Mouse (Mus musculus) forelimb bud, embryonic 11.5 days (tissue): Measurements from ENCODE around the gene Rara.
"Not testable (repeated sequence)": the region's sequence is repeated elsewhere in the genome, so short reads cannot be mapped to it uniquely, and the experiment has no call there.

Experiments
- DNase-seq: peaks from one replicate; pipeline ENCODE4 v3.0.0-alpha.2; 2012; ENCODE audit warnings: low read depth, low spot score

Gene Rara

DNA sequence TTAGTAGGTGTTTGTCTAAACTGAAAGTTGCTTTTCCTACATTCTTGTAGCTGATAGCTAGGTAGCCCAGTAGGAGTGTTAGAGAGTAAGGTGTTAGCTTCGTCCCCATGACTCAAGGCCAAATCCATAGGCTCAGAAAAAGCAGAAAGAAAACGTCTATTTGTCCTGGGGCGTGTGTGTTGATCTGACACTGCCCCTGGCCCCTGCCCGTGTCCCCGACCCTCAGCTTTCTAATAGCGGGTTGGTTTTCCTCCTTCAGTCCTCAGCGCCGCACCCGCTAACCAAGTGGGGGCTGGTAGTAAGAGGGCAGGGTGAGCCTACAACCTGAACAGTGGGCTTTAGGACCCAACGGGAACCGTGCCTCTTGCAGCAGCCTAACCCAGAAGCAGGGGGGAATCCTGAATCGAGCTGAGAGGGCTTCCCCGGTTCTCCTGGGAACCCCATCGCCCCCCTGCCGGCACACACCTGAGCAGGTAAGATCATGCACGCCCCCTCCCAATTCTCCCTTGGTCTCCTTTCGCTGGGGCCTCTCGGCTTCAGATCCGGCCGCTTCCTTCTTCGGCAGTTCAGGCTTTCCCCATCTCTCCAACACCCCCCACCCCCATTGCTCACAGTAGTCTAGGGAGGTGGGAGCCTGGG is at the start of gene Rara:
Rara (plus strand) TSS at position 381 of the 639 bp plus-strand sequence.
- DNase-seq, result no peak

DNA sequence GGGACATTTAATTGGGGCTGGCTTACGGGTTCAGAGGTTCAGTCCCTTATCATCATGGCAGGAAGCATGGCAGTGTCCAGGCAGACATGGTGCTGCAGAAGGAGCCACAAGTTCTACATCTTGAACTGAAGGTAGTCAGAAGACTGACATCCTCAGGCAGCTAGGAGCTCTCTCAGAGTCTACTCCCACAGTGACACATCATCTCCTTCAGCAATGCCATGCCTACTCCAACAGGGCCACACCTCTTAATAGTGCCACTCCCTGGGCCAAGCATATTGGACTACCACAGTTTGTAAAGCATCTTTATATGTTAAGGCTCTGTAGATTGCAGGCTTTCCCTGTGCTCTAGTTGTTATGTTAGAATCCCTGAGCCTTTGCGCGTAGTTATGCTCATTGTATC is 39.9 kb upstream of the Rara start:
- DNase-seq, result no peak

DNA sequence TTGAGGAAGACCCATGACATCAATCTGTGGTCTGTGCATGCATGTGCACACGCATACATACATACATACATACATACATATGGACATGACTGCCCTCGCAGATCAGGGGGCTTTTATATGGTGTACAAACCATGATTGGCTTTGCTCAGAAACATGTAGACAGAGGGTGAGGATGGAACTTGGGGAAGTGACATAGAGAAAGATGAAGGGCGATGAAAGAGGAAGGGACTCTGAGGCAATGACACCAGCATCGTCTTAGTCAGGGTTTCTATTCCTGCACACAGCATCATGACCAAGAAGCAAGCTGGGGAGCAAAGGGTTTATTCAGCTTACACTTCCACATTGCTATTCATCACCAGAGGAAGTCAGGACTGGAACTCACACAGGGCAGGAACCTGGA is 38.5 kb upstream of the Rara start:
- no peak for DNase-seq

DNA sequence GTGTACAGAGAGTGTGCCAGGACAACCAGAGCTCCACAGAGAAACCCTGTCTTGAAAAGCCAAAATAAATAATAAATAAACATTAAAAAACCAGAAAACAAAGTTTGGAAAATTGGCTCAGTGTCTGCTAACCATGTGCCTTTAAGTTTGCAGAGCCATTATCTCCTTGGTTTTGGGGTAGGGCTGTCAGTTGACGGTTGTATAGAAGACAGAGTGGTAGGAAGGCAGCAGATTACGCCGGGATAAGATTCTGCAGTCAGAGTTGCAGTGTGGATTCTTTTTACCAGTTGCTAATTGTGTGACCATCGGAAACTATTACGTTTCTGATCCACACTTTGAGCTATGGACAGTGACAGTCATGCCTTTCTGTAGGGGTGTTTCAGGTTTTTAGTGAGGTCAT is 37.6 kb upstream of the Rara start:
- DNase-seq, result no peak

DNA sequence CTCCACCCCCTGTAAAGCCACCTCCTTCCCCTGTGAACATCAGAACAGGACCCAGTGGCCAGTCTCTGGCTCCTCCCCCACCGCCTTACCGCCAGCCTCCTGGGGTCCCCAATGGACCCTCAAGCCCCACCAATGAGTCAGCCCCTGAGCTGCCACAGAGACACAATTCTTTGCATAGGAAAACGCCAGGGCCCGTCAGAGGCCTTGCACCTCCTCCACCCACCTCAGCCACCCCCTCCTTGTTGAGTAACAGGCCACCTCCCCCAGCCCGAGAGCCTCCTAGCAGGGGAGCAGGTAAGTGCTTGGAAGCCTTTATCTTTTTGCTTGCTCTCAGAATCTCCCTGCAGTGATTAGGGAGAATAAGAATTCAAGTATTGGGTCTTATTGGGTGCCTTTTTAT is 35.2 kb upstream of the Rara start:
- DNase-seq, result no peak

DNA sequence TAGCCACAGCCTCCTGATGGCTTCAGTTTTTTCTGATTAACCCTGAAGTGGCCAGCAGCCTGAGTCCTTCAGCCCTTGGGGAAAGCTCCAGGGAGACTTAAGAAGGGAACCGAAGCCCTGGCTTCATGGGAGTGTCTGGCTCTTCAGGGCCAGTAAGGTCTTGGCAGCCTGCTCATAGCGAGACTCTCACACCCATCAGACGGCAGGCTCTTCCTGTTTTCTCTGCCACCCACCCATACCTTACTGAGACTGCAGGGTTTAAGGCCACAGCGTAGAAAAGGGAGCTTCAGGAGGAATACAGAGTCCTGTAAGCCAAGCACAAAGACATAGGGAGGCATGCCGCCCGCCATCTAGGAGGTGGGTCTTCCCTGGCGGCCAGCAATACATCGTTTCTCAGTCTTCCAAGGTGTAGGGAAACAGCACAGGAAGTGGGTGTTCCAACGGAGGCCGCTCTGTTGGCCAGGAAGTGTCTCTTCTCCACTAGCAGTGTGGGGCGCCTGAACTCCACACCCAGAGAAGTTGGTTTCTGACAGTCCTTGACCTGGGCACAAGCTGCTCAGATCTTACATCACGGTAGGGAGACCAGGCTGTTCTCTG is 27.0 kb upstream of the Rara start:
- DNase-seq, result no peak

DNA sequence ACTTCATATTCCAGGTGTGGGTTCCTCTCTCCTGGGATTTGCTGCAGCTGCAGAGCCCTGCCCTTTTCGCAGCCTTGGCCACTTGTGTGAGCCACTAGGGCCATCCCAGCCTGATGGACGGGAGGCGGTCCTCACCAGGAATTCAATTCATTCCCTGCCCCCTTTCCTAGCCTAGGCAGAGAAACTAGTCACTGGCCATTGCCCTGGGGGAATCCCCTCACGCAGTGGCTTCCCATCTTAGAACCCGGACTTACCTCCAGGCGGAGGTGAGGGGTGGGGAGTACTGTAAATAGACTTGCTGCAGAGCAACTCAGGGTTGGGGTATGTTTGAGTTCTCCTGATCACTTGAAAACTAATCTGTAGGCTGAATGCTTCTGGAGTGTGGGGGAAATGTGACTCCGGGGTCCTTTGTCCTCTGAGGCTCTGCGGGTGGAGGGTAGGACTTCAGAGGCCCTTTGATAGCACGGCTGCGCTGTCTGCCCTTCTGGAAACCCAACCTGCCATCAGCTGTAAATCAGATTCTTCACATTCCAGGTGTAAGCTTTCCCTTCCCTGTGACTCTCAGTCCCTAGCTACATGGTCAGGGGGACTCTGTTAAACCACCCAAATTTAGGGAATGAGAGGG is 24.9 kb upstream of the Rara start:
- DNase-seq, result no peak

DNA sequence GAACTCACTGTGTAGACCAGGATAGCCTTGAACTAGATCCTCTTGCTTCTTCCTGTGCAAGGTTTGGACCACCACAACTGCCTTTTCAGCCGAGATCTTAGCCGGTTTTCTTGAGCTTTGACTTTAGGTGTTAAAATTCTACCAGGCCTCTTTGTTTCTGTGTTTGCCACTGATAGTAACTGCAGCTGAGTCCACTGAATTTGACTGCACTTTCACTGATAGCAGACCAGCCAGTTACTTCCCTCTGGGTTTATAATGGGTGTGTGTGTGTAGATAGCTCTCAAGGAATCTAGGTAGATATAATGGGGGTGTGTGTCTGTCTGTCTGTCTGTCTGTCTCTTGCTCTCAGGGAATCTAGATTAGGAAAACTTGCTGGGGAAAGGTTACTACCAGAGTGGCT is 23.0 kb upstream of the Rara start:
- no peak for DNase-seq

DNA sequence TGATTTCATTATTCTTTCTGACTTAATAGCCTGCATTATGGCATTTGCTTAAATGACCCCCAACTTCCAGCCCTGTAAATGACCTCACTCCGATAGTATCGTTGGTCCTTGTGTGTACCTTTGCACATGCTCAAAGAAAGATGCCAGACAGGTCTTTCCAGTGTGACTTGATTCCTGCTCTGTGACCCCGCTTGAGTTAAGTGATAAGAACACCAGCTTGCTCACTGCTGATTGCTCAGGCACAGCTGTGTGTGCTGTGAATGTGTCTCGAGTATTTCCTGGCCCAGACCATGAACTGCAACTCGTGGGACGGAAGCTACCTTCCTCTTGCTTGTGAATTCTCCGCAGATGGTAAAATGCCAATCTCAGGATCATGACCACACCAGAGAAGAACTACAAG is 22.6 kb upstream of the Rara start:
- no peak for DNase-seq

DNA sequence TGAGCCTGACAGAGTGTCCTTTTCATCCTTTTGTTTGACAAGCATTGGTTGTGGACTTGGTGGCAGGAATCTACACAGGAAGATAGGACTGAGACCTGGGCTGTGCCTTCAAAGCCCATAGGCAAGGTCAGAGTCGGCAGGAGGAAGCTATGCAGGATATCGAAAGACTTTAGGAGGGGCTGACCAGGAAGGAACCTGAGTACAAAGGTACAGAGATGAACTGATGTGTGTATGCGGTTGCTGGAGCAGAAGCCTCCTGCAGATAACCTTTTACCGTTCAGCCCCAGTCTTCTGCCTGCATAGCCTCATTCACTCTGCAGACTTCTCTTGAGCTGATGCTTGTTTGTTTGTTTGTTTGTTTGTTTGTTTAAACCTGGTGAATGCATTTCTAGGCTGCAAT is 22.0 kb upstream of the Rara start:
- no peak for DNase-seq

DNA sequence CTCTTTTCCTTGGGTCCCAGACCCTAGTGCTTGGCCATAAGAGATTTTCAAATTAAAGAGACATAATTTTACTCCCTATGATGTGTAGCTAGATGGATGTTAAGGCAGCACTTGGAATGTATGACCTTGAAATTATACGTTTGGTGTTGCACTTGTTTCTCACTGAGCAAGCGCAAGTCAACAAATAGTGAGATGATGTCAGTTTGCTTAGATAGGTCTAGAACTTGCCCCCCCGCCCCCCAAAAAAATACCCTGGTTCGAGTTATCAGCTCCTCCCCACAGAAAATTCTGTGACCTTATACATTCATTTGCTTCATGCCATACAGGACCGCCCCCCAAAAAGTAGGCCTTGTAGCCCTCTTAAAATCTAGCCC is 20.6 kb upstream of the Rara start:
- DNase-seq, result no peak

DNA sequence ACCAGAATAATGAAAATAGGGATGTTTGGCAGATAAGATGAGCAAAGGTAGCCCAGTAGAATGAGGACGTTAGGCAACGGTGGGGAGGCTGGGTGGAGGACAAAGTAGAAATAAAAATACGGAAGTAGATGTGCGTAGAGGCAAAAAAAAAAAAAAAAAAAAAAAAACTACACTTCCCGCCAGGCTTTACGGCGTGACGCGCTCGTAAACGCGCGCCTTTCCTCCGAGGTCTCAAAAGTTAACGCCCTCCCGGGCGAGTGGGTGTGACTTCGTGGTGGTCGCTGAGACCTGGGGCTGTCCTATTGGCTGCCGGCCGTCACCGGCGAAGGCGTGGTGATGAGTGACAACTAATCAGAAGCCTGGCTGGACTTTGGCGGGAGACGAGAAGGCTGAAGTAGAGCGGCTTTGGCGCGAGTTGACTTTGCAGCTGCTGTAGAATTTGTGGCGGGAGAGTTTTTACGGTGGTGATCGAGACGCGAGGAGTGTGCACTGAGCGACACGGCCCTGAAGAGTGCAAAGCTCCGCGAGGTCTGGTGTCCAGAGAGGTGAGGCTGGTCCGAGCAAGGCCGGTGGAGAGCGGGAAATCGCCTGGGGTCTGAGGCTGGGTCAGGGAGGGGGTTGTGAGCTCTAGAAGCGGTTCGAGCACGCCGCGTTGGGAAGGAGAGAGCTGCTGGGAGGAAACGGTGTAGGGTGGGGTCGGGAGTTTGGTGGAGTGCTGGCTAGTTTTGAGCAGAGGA is 20.0 kb upstream of the Rara start, which contains the start of gene Cdc6:
Cdc6 (plus strand) TSS at position 365 of the 737 bp plus-strand sequence.
- DNase-seq, result peak; percentile 99

DNA sequence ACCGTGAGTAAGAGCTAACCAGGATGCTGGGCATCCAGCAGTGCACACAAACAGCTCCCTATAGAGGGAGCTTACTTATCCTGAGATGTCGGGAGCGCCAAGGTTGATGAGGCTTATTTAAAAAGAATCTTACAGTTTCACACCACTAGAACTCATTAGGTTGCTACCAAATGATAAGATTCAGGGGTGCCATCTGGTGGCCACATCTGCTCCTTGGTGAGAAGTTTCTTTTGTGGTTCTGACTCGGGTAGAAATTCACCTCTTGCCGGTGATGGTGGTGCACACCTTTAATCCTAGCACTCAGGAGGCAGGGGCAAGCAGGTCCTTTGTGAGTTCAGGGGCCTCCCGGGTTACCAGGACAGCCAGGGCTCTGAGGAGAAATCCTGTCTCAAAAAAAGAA is 18.0 kb upstream of the Rara start:
- DNase-seq, result no peak

DNA sequence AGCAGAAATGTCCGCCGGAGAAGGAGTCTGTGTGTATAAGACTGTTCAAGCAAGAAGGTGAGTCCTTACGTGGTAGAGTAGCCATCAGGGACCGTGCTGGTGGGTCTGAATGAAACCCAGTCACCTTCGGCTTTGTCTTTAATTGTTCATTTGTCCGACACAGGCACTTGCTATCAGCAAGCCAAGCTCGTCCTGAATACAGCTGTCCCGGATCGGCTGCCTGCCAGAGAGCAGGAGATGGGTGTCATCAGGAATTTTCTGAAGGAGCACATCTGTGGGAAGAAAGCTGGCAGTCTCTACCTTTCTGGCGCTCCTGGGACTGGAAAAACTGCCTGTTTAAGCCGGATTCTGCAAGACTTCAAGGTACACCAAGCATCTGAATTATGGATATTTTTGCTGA is 17.2 kb upstream of the Rara start:
- no peak for DNase-seq

DNA sequence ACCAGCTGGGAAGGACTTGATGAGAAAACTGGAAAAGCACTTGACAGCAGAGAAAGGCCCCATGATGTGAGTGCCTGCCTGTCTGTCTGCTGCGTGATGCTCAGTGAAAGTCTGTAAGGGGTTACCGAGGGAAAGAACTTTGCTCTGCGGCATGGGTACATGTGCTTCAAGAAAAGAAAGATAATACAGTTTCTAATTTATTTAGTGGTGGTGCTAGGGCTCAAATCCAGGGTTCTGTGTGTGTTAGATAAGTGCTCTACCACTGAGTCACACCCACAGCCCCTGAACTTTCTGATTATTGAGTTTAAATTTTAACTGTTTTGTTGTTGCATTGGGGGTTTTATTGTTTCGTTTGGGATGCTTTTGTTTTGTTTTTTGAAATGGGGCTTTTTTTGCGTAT is 16.1 kb upstream of the Rara start:
- no peak for DNase-seq

DNA sequence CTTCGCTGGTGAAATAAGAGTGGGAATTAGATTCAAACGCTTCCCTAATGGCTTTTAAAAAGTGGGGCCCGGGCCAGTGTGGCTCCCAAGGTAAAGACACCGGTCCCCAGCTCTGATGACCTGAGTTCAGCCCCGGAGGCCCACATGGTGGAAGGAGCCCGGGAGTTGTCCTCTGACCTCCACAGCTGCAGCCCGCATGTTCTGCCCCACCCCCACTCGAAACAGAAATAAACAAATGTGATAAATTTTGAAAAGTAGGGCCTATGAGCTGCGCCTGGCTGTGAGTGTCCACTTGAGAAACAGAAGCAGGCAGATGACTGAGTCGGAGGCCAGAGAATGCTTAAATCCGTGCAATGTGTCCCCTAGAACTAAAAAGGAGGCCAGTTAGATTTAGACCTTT is 13.4 kb upstream of the Rara start:
- DNase-seq, result no peak

DNA sequence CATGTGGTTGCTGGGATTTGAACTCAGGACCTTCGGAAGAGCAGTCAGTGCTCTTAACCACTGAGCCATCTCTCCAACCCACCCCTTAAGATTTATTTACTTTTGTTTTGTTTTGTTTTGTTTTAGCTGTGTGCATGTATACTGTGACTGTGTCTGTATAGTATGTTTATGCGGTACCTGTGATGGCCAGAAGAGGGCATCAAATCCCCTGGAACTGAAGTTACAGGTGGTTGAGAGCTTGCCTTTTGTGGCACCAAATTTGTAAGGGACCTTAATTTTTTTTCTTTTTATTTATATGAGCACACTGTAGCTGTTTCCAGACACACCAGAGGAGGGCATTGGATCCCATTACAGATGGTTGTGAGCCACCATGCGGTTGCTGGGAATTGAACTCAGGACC is 11.2 kb upstream of the Rara start:
- not testable (repeated sequence) for DNase-seq

DNA sequence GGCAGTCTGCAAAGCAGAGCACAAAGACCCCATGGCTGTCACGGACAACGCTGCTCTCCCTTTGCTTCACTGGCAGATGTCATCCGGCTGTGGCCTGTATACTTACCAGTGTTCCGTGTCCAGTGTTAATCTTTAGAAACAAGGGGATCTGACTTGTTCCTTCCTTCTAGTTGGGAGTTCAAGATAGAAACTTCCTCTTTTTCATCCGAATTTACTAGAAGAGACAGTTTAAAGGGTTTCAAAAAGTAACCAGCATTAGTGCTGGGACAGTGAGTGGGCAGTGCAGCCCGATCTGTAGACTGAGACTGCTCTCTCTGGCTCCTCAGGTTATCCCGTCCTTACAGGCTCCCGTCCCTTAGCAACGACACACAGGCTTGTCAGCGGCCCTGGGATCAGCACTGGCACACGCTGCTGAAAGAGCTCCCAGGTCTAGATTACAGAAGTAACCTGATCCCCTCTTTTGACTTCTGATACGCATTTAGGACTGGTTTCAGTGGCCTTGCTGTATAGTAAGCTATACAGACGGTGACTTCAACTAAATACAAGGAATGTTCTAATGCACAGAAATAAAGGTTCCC is 10.1 kb upstream of the Rara start:
- DNase-seq, result no peak

DNA sequence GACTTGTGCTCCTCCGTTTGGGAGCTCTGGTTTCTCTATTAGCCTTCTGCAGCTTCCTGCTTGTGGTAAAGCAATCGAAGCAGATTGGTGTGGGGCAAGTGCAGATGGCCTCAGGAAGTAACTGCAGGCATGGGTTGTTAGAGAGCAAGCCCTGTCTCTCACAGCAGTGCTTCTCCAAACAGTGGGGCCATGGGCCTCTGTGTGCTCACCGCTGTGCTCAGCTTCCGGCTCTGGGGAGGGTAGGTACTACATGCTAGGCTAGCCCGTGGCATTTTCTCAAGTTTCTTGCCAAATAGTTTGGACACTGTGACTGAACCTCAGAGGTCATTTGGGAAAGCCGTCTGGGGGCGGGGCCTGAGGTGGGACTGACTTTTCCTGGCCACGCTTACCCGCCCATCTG is 9.4 kb upstream of the Rara start:
- DNase-seq, result no peak

DNA sequence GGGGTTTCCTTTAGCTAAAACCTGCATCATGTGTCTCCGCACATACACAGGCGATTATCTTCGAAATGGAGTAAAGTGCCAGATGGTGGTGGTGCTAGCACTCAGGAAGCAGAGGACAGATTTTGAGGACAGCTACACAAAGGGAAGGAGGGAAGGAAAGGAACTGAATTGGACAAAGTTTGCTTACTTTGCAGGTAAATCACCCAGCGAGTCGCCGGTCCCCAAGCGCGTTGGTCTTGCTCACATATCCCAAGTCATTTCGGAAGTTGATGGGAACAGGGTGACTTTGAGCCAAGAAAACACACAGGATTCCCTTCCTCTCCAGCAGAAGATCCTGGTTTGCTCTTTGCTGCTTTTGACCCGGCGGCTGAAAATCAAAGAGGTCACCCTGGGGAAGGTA is 8.6 kb upstream of the Rara start:
- no peak for DNase-seq

DNA sequence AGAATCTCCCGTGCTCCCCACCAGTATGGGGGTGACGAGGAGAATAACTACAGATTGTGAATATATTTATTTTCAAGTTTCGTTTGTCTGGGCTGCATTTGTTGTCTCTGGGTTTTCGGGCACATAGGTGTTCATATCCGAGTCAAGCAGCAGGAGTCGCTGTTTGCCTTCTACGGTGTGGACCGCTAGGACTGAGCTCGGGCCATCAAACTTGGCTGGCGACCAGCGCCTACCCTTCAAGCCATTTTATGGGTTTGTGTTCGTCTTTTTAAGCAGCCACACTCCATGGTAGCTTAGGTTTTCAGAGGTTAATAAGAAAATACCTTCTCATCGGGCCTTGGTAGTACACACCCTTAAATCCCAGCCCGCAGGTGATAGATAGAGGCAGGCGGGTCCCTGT is 5.8 kb upstream of the Rara start:
- DNase-seq, result peak; percentile 74

DNA sequence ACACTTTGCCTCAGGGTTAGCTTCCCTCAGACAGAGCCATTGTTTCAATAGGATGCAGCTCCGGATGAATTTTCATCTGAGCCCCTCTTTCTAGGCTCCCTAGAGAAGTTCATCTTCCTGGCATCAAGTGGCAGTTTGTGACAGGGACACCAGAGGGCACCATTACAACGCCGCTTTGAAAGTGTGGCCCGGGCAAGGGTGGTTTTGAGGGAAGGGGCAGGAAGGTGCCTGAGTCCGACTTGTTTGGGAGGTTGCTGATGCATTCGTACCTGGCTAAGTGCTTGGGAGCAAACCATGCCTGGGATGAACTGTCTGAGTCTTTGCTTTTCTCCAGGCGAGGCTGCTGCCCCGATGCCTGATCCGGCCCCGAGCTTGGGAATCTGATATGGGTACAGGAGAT is 5.3 kb upstream of the Rara start:
- peak; percentile 68 for DNase-seq
